Mouse (Mus musculus) C2C12 (cell line): Measurements from ENCODE around the gene Ttc24. TPM values are rescaled to one million over a fixed set of nuclear protein-coding genes. Genes with fewer than 3 reads are reported as not detected.

Experiments used
- H3K27me3 ChIP-seq: one replicate; pipeline ENCODE4 v1.6.1; 2011; ENCODE audit not compliant: control insufficient read depth, insufficient read depth, insufficient read length
- H3K36me3 ChIP-seq: one replicate; pipeline ENCODE4 v1.6.1; 2011; ENCODE audit not compliant: control insufficient read depth, insufficient read depth
- H3K4me3 ChIP-seq: one replicate; pipeline ENCODE4 v1.5.1; 2011; ENCODE audit warnings: mild to moderate bottlenecking, control low read depth; ENCODE audit not compliant: poor library complexity, insufficient read depth, severe bottlenecking
- H3K79me2 ChIP-seq: one replicate; pipeline ENCODE4 v1.6.1; 2011; ENCODE audit not compliant: control insufficient read depth, insufficient read depth
- H3K79me3 ChIP-seq: one replicate; pipeline ENCODE4 v1.6.1; 2011; ENCODE audit warnings: low read depth, control low read depth
- H3ac ChIP-seq: one replicate; pipeline ENCODE3; 2011; ENCODE audit warnings: low read depth; ENCODE audit not compliant: control insufficient read depth, insufficient read length
- CEBPB ChIP-seq: IDR thresholded peaks from one replicate; pipeline ENCODE4 v1.6.1; 2011; ENCODE audit warnings: low read depth, mild to moderate bottlenecking, control low read depth, moderate library complexity
- CTCF ChIP-seq: IDR thresholded peaks from one replicate; pipeline ENCODE4 v1.5.1; 2011; ENCODE audit not compliant: control insufficient read depth, insufficient read depth, insufficient read length
- FOSL1 ChIP-seq: IDR thresholded peaks from one replicate; pipeline ENCODE4 v1.8.0; 2011; ENCODE audit warnings: mild to moderate bottlenecking, low read length; ENCODE audit not compliant: poor library complexity, insufficient read depth, severe bottlenecking
- MAX ChIP-seq: IDR thresholded peaks from one replicate; pipeline ENCODE4 v1.6.1; 2011; ENCODE audit warnings: mild to moderate bottlenecking, control low read depth
- MYOD1 ChIP-seq: IDR thresholded peaks from one replicate; pipeline ENCODE4 v1.6.1; 2011; ENCODE audit warnings: low read depth; ENCODE audit not compliant: control insufficient read depth, insufficient read length
- MYOG ChIP-seq: IDR thresholded peaks from one replicate; pipeline ENCODE4 v1.6.1; 2011; ENCODE audit not compliant: control insufficient read depth, insufficient read length; ENCODE audit errors: extremely low read depth
- USF1 ChIP-seq: IDR thresholded peaks from one replicate; pipeline ENCODE4 v1.6.1; 2011; ENCODE audit warnings: low read depth, mild to moderate bottlenecking, control low read depth, moderate library complexity
- polyA plus RNA-seq: library from polyadenylated mRNA; unstranded; fragments of >200 nt; fragmentation: generic; extraction: Trizol; gene quantifications from one replicate; pipeline ENCODE4 v1.2.1, GENCODE M21; 2012; ENCODE audit warnings: missing spikeins

Ttc24 gene
- polyA plus RNA-seq, 1 experiment, result not detected

DNA sequence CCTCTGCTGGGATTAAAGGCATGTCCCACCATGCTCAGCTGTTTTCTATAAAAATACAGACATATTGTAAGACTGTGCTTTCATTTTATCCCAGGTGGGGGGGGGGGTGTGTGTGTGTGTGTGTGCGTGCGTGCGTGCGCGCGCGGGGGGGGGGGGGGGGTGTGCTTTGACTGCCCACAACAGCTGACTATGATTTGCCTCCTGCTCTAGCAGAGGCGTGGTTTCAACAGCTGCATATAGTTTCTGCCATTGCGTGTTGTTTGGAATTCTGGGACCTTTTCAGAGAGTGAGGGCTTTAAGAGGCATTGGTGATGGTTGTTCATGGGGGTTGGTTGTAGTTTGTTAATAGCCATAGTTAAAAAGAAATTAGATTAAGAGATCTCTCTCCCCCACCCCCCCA is 7.4 kb upstream of the Ttc24 start:
- no peak overlapping the region for H3K4me3 ChIP-seq
- H3K36me3 ChIP-seq, result peaks cover 30% of the 10 kb centered on the region
- H3K79me3 ChIP-seq, result peaks cover 10% of the 10 kb centered on the region
- H3K79me2 ChIP-seq, result peaks cover 23% of the 10 kb centered on the region
- TF ChIP-seq CEBPB, result no peak
- no peak for TF ChIP-seq USF1
- no peak for TF ChIP-seq CTCF
- no peak for TF ChIP-seq MAX
- TF ChIP-seq MYOG, result no peak
- TF ChIP-seq MYOD1, result no peak
- no peak for TF ChIP-seq FOSL1
- H3K27me3 ChIP-seq, result no peaks in the 10 kb centered on the region
- H3ac ChIP-seq, result no peak overlapping the region

DNA sequence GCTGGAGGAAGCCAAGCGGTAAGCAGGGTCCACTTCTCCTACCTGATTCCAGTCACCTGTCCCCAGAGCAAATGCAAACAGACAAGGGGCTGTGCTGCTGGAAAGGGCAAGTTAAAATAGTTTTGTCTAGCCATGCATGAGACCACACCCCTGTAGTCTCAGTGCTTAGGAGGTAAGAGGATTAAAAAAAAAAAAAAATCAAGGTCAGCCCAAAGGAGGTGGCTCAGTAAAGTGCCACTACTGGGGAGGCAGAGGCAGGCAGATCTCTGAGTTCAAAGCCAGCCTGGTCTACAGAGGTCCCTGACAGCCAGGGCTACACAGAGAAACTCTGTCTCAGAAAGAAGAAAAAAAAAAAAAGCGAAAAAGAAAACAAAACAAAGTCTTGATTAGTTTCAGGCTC is 5.9 kb upstream of the Ttc24 start:
- H3K36me3 ChIP-seq, result peaks cover 17% of the 10 kb centered on the region
- no peak overlapping the region for H3ac ChIP-seq
- no peak overlapping the region for H3K4me3 ChIP-seq
- peaks cover 10% of the 10 kb centered on the region for H3K79me3 ChIP-seq
- no peak for TF ChIP-seq CEBPB
- peaks cover 23% of the 10 kb centered on the region for H3K79me2 ChIP-seq
- H3K27me3 ChIP-seq, result no peaks in the 10 kb centered on the region

DNA sequence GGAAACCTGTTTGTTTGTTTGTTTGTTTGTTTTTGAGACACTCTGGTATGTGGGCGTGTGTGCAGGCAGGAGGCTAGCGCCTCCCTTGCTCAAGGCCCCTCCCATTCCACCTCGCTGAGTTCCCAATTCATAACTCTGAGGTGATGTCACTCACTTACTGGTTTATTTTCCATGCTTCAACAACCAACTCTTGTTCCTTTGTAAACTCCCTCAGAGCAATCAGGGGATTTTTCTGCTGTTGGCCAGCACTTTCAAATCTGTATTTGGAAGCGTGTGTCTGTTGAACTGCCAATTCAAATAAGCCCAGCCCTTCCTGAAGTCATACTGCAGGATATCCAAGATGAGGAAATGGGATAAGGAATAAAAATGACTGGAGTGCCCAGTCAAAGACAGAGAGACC is 4.6 kb upstream of the Ttc24 start:
- TF ChIP-seq FOSL1 (no peak), USF1 (no peak), MAX (peak; percentile 30)
- no peaks in the 10 kb centered on the region for H3K27me3 ChIP-seq
- peaks cover 23% of the 10 kb centered on the region for H3K79me2 ChIP-seq
- peaks cover 8% of the 10 kb centered on the region for H3K36me3 ChIP-seq
- peaks cover 10% of the 10 kb centered on the region for H3K79me3 ChIP-seq
- H3ac ChIP-seq, result peak overlapping the region; percentile 53
- H3K4me3 ChIP-seq, result peak overlapping the region; percentile 86

DNA sequence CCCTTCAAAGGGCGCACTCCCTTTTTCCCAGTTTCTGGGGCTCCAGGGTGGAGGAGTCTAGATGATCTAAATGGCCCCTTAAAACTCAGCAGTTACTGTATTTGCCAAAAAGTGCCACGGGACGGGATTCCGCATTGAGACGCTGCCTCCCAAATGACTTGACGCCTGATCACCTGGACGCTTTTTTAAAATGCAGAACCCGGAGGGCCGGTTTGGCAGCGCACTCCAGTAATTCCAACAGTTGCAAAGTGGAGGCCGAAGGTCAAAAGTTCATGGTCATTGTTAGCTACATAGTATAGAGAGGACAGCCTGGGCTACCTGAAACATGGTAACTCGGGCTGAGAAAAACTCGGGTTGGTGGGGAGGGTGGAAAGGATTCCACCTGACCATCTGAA is 4.1 kb upstream of the Ttc24 start:
- H3ac ChIP-seq, result peak overlapping the region; percentile 91
- no peaks in the 10 kb centered on the region for H3K27me3 ChIP-seq
- TF ChIP-seq CTCF (no peak), USF1 (no peak)
- peaks cover 8% of the 10 kb centered on the region for H3K36me3 ChIP-seq
- peak overlapping the region; percentile 86 for H3K4me3 ChIP-seq
- H3K79me2 ChIP-seq, result peaks cover 23% of the 10 kb centered on the region
- peaks cover 10% of the 10 kb centered on the region for H3K79me3 ChIP-seq

DNA sequence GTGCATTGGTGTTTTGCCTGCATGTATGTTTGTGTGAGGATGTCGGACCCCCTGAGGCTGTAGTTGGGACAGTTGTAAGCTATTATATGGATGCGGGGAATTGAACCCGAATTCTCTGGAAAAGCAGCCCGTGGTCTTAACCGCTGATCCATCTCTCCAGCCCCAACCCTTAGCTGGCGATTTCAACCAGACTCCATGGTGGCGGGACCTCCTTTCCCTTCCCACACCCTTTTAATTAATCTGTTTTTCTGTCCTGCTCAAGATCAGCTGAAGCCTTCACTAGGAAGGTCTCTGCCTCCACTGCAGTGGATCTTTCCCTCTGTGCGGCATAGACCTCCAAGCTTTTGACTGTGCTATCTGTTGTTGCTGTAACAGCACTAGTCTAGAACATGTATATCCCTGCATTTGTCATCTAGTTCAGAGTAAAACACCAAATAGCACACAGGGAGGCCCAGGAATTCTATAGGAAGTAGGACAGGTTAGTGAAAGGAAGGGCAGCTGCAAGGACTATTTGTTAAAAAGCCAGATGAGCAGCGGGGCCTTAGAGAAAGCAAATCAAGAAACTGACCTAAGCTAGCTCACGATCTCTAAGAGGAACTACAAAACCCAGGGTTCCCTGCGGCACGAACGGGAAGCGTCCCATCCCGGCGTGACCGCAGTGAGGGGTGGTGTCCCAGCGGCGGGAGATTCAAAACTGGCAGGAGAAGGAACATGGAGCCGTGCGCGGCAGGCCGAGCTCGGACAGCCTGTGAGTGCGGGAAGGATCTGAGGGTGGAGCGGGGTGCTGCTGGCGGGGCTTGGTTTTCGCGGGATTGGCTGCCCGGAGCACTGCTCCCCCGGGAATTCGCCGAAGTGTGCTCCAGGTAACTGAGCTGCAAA is 3.5 kb upstream of the Ttc24 start, which contains the start of gene Iqgap3:
Gene Iqgap3 (plus strand): TSS at position 627 of the 879 bp plus-strand sequence.
- Histone ChIP-seq H3K79me2 (peaks cover 23% of the 10 kb centered on the region), H3K27me3 (no peaks in the 10 kb centered on the region)
- TF ChIP-seq MYOD1 (no peak), MAX (peak; percentile 23)

DNA sequence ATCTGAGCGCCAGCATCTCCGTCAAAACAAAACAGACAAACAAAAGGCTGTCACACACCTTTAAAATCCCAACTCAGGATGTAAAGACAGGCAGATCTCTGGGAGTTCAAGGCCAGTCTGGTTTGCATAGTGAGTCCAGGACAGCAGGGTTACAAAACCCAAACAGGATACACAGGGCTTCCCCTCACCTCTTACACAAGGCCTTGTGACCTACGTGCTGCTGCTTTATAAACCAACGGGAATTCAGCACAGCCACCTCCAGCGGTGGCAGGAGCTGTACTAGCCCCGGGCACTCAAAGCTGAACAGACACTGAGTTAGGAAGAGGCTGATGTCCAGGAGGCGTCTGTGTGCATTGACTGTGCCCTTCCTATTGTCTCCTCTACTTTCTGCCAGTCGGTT is 663 bp downstream of the Ttc24 start:
- peaks cover 24% of the 10 kb centered on the region for H3K27me3 ChIP-seq
- TF ChIP-seq MAX (no peak), MYOG (no peak), CEBPB (no peak), USF1 (no peak), FOSL1 (no peak), CTCF (no peak), MYOD1 (no peak)
- peaks cover 2% of the 10 kb centered on the region for H3K79me3 ChIP-seq
- H3K36me3 ChIP-seq, result no peaks in the 10 kb centered on the region
- H3K4me3 ChIP-seq, result no peak overlapping the region
- no peak overlapping the region for H3ac ChIP-seq
- H3K79me2 ChIP-seq, result peaks cover 5% of the 10 kb centered on the region

More for the DNA sequence above, 3.5 kb upstream of the Ttc24 start, which contains the start of gene Iqgap3:
- H3K4me3 ChIP-seq, result peak within 1 kb of the TSS; percentile 86
- H3K36me3 ChIP-seq, result peaks cover 7% of the 10 kb centered on the region
- H3ac ChIP-seq, result peak within 1 kb of the TSS; percentile 91
- peaks cover 10% of the 10 kb centered on the region for H3K79me3 ChIP-seq
